Mouse (Mus musculus): ENCODE data around the gene Amfr. TPM values are rescaled to one million over a fixed set of nuclear protein-coding genes. Genes with fewer than 3 reads are reported as not detected.

Amfr gene
- polyA plus RNA-seq, 1 experiment from 2014 or later, result 49.7 TPM

DNA sequence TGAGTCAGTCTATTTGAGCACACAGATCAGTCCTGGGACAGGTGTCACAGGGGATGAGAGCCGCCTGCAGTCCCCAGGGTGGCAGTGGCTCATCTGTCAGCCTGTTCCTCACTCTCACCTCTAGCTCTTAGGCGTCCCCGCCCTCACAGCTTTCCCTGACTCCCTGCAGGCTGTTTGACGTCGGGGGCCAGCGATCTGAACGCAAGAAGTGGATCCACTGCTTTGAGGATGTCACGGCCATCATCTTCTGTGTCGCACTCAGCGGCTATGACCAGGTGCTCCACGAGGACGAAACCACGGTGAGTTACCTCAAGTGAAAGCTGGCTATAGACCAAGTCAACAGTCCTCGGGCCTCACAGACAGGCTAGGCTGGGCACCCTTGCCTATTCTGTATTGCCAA is 62.5 kb downstream of the Amfr start:
- Histone ChIP-seq H3K27me3 (ENCODE audit: control insufficient read depth, insufficient read depth, low read length) (no peaks in the 10 kb centered on the region), H3K9me3 (ENCODE audit: control insufficient read depth, low read length) (no peaks in the 10 kb centered on the region)
- WGBS, result 82% methylated on average over 14 of the region's 14 CpGs

GRCm38 (mm10) chr8:93946397-93946796 is 66.2 kb downstream of the Amfr start:
- H3K9ac ChIP-seq (ENCODE audit: low read depth, low read length), result no peak overlapping the region
- no peak overlapping the region for H3K27ac ChIP-seq (ENCODE audit: low read depth, low read length)
- H3K4me3 ChIP-seq (ENCODE audit: low read length), result no peak overlapping the region
- H3K9me3 ChIP-seq (ENCODE audit: control insufficient read depth, low read length), result no peaks in the 10 kb centered on the region
- no peak overlapping the region for H3K4me2 ChIP-seq (replicated peaks; ENCODE audit: low read depth, low read length)
- 100% methylated on average over 1 of the region's 1 CpGs for WGBS
- H3K4me1 ChIP-seq (ENCODE audit: control insufficient read depth, insufficient read depth, low read length), result no peaks in the 10 kb centered on the region
- H3K36me3 ChIP-seq (ENCODE audit: control insufficient read depth, insufficient read depth, low read length), result no peaks in the 10 kb centered on the region
- H3K27me3 ChIP-seq (ENCODE audit: control insufficient read depth, insufficient read depth, low read length), result no peaks in the 10 kb centered on the region
- no peak for ATAC-seq (ENCODE audit: low FRiP score, low TSS enrichment)

More for the DNA sequence above, 62.5 kb downstream of the Amfr start:
- ATAC-seq (ENCODE audit: low FRiP score, low TSS enrichment), result no peak
- Histone ChIP-seq H3K4me2 (replicated peaks; ENCODE audit: low read depth, low read length) (no peak overlapping the region), H3K4me1 (ENCODE audit: control insufficient read depth, insufficient read depth, low read length) (no peaks in the 10 kb centered on the region), H3K9ac (ENCODE audit: low read depth, low read length) (no peak overlapping the region), H3K36me3 (ENCODE audit: control insufficient read depth, insufficient read depth, low read length) (no peaks in the 10 kb centered on the region), H3K27ac (ENCODE audit: low read depth, low read length) (no peak overlapping the region), H3K4me3 (ENCODE audit: low read length) (no peak overlapping the region)

- no peak overlapping the region for H3K27ac ChIP-seq (ENCODE audit: low read depth, low read length)
- no peak for ATAC-seq (ENCODE audit: low FRiP score, low TSS enrichment)
- no peaks in the 10 kb centered on the region for H3K36me3 ChIP-seq (ENCODE audit: control insufficient read depth, insufficient read depth, low read length)
- 53% methylated on average over 4 of the region's 4 CpGs for WGBS
- H3K9me3 ChIP-seq (ENCODE audit: control insufficient read depth, low read length), result no peaks in the 10 kb centered on the region
- H3K27me3 ChIP-seq (ENCODE audit: control insufficient read depth, insufficient read depth, low read length), result no peaks in the 10 kb centered on the region
- H3K4me2 ChIP-seq (replicated peaks; ENCODE audit: low read depth, low read length), result no peak overlapping the region
- H3K4me3 ChIP-seq (ENCODE audit: low read length), result no peak overlapping the region
- no peaks in the 10 kb centered on the region for H3K4me1 ChIP-seq (ENCODE audit: control insufficient read depth, insufficient read depth, low read length)
- H3K9ac ChIP-seq (ENCODE audit: low read depth, low read length), result no peak overlapping the region
These were observed 66.9 kb downstream of the Amfr start for GRCm38 (mm10) chr8:93945781-93946180.

GRCm38 (mm10) chr8:93941636-93942054 is 71.0 kb downstream of the Amfr start:
- no peaks in the 10 kb centered on the region for H3K27me3 ChIP-seq (ENCODE audit: control insufficient read depth, insufficient read depth, low read length)
- ATAC-seq (ENCODE audit: low FRiP score, low TSS enrichment), result no peak
- no peak overlapping the region for H3K4me3 ChIP-seq (ENCODE audit: low read length)
- no peaks in the 10 kb centered on the region for H3K36me3 ChIP-seq (ENCODE audit: control insufficient read depth, insufficient read depth, low read length)
- H3K27ac ChIP-seq (ENCODE audit: low read depth, low read length), result no peak overlapping the region
- 72% methylated on average over 4 of the region's 4 CpGs for WGBS
- no peaks in the 10 kb centered on the region for H3K4me1 ChIP-seq (ENCODE audit: control insufficient read depth, insufficient read depth, low read length)
- H3K9me3 ChIP-seq (ENCODE audit: control insufficient read depth, low read length), result no peaks in the 10 kb centered on the region
- H3K9ac ChIP-seq (ENCODE audit: low read depth, low read length), result no peak overlapping the region
- no peak overlapping the region for H3K4me2 ChIP-seq (replicated peaks; ENCODE audit: low read depth, low read length)

- Histone ChIP-seq H3K4me2 (replicated peaks; ENCODE audit: low read depth, low read length) (no peak overlapping the region), H3K4me1 (ENCODE audit: control insufficient read depth, insufficient read depth, low read length) (no peaks in the 10 kb centered on the region), H3K9ac (ENCODE audit: low read depth, low read length) (no peak overlapping the region), H3K4me3 (ENCODE audit: low read length) (no peak overlapping the region), H3K9me3 (ENCODE audit: control insufficient read depth, low read length) (no peaks in the 10 kb centered on the region), H3K36me3 (ENCODE audit: control insufficient read depth, insufficient read depth, low read length) (no peaks in the 10 kb centered on the region), H3K27me3 (ENCODE audit: control insufficient read depth, insufficient read depth, low read length) (no peaks in the 10 kb centered on the region), H3K27ac (ENCODE audit: low read depth, low read length) (no peak overlapping the region)
- ATAC-seq (ENCODE audit: low FRiP score, low TSS enrichment), result no peak
- 46% methylated on average over 11 of the region's 11 CpGs for WGBS
These were observed 71.9 kb downstream of the Amfr start for GRCm38 (mm10) chr8:93940542-93941423.

- Histone ChIP-seq H3K36me3 (ENCODE audit: control insufficient read depth, insufficient read depth, low read length) (no peaks in the 10 kb centered on the region), H3K4me2 (replicated peaks; ENCODE audit: low read depth, low read length) (no peak overlapping the region), H3K9ac (ENCODE audit: low read depth, low read length) (no peak overlapping the region), H3K9me3 (ENCODE audit: control insufficient read depth, low read length) (no peaks in the 10 kb centered on the region), H3K4me1 (ENCODE audit: control insufficient read depth, insufficient read depth, low read length) (no peaks in the 10 kb centered on the region), H3K27me3 (ENCODE audit: control insufficient read depth, insufficient read depth, low read length) (no peaks in the 10 kb centered on the region), H3K4me3 (ENCODE audit: low read length) (no peak overlapping the region), H3K27ac (ENCODE audit: low read depth, low read length) (no peak overlapping the region)
- WGBS, result 83% methylated on average over 3 of the region's 3 CpGs
- no peak for ATAC-seq (ENCODE audit: low FRiP score, low TSS enrichment)
These were observed 74.4 kb downstream of the Amfr start for GRCm38 (mm10) chr8:93938193-93938592.

- no peaks in the 10 kb centered on the region for H3K4me1 ChIP-seq (ENCODE audit: control insufficient read depth, insufficient read depth, low read length)
- H3K27ac ChIP-seq (ENCODE audit: low read depth, low read length), result no peak overlapping the region
- H3K36me3 ChIP-seq (ENCODE audit: control insufficient read depth, insufficient read depth, low read length), result no peaks in the 10 kb centered on the region
- WGBS, result 81% methylated on average over 2 of the region's 2 CpGs
- H3K4me3 ChIP-seq (ENCODE audit: low read length), result no peak overlapping the region
- ATAC-seq (ENCODE audit: low FRiP score, low TSS enrichment), result no peak
- no peak overlapping the region for H3K4me2 ChIP-seq (replicated peaks; ENCODE audit: low read depth, low read length)
- no peak overlapping the region for H3K9ac ChIP-seq (ENCODE audit: low read depth, low read length)
- no peaks in the 10 kb centered on the region for H3K27me3 ChIP-seq (ENCODE audit: control insufficient read depth, insufficient read depth, low read length)
- H3K9me3 ChIP-seq (ENCODE audit: control insufficient read depth, low read length), result no peaks in the 10 kb centered on the region
These were observed 79.4 kb downstream of the Amfr start for GRCm38 (mm10) chr8:93933288-93933687.

GRCm38 (mm10) chr8:93932873-93933272 is 79.8 kb downstream of the Amfr start:
- no peaks in the 10 kb centered on the region for H3K4me1 ChIP-seq (ENCODE audit: control insufficient read depth, insufficient read depth, low read length)
- no peak overlapping the region for H3K27ac ChIP-seq (ENCODE audit: low read depth, low read length)
- no peak overlapping the region for H3K4me2 ChIP-seq (replicated peaks; ENCODE audit: low read depth, low read length)
- no peaks in the 10 kb centered on the region for H3K27me3 ChIP-seq (ENCODE audit: control insufficient read depth, insufficient read depth, low read length)
- ATAC-seq (ENCODE audit: low FRiP score, low TSS enrichment), result peak; percentile 66
- 29% methylated on average over 6 of the region's 6 CpGs for WGBS
- H3K4me3 ChIP-seq (ENCODE audit: low read length), result no peak overlapping the region
- no peak overlapping the region for H3K9ac ChIP-seq (ENCODE audit: low read depth, low read length)
- no peaks in the 10 kb centered on the region for H3K36me3 ChIP-seq (ENCODE audit: control insufficient read depth, insufficient read depth, low read length)
- no peaks in the 10 kb centered on the region for H3K9me3 ChIP-seq (ENCODE audit: control insufficient read depth, low read length)

DNA sequence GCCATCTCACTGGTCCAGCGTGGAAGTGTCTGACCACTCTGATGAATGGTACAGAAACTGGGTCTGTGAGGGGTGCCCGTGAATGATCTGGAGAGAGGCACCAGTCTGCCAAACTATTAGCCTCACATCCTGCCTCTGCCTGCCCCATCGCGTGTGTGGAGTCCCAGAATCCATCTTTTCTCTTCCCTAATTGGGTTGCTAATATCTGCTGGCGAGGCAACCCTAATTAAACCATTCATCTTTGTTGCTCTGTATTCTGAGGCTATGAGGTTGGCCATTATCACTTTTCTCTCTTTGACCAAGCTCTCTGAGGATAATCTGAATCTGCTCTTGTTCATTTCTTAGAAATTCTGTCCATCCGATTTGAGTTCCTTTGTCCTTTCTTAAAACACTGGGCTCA is 81.3 kb downstream of the Amfr start:
- Histone ChIP-seq H3K4me2 (replicated peaks; ENCODE audit: low read depth, low read length) (no peak overlapping the region), H3K9me3 (ENCODE audit: control insufficient read depth, low read length) (no peaks in the 10 kb centered on the region), H3K4me3 (ENCODE audit: low read length) (no peak overlapping the region), H3K27me3 (ENCODE audit: control insufficient read depth, insufficient read depth, low read length) (no peaks in the 10 kb centered on the region), H3K36me3 (ENCODE audit: control insufficient read depth, insufficient read depth, low read length) (no peaks in the 10 kb centered on the region), H3K27ac (ENCODE audit: low read depth, low read length) (no peak overlapping the region), H3K4me1 (ENCODE audit: control insufficient read depth, insufficient read depth, low read length) (no peaks in the 10 kb centered on the region), H3K9ac (ENCODE audit: low read depth, low read length) (no peak overlapping the region)
- no peak for ATAC-seq (ENCODE audit: low FRiP score, low TSS enrichment)
- 85% methylated on average over 6 of the region's 6 CpGs for WGBS
